Mouse (Mus musculus) large intestine, adult 2 months (tissue): ENCODE data around the gene Disp2. TPM values are rescaled to one million over a fixed set of nuclear protein-coding genes. Genes with fewer than 3 reads are reported as not detected.

Experiments
- DNase-seq: peaks from one replicate; pipeline ENCODE4 v3.0.0-alpha.2; 2012; ENCODE audit warnings: low read depth, low spot score
- WGBS: fragments of 180-500 bp; shearing (Covaris S2); methylation state at CpG from one replicate; pipeline ENCODE4 v1.1.7; 2018; 5-methylcytosine and 5-hydroxymethylcytosine counted together
- polyA plus RNA-seq: library from polyadenylated mRNA; depleted of rRNA; stranded (reverse); fragments of >200 nt; gene quantifications from 2 replicates; pipeline ENCODE4 v1.2.3, GENCODE M21; 2012; rRNA removed

Gene Disp2
- 2.8 and 3.1 TPM in 2 replicates for polyA plus RNA-seq

DNA sequence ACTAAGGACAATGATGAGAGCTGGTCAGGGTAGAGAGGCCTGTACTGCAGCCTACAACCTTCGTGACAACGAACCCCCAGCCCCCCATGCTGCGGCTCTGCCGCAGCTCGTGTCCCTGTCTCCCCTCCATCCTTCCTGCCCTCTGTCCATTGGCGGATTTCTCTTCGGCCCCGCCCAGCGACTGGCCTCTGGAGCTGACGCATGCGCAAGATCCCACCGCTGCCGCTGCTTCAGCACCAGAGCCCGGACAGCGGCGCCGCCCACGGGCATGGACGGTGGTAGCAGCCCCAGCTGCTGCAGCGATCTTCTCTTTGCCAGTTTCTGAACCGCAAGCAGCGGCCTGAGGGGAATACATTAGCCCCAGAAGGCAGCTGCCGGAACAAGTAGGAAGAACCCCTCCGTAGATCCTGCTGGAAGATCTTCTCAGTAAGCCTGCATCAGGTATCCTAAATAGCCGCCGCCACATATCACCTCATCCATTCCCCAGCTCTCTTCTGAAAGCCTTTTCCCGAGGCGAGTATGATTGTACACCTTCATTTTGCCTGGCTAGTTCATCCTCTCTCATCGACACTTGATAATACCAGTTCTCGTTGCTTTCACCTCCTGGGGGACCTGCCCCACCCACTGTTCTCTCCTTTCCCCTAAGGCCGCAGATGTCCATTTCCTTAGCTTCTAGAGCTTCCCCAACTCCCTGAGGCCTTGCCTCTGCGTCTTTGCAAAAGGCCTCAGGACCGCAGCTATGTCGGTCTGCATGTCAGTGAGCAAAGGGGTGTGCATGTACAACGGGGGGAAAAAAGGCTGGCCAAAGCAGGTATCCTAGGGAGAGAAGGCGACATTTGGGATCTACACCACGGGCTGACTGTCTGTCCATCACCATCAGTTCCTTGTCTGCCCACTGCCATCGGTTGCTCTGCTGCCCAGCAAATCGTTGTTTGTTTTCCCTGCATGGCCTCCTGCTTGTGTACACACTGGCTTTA lies at the start of gene Disp2:
TSS of gene Disp2 (plus strand) at position 216 of the 977 bp plus-strand sequence.
- DNase-seq, result no peak
- WGBS, result 12% methylated on average over 39 of the region's 39 CpGs

GRCm38 (mm10) chr2:118729816-118730621 lies 49.5 kb upstream of the Disp2 start:
- 27% methylated on average over 8 of the region's 8 CpGs for WGBS
- no peak for DNase-seq

DNA sequence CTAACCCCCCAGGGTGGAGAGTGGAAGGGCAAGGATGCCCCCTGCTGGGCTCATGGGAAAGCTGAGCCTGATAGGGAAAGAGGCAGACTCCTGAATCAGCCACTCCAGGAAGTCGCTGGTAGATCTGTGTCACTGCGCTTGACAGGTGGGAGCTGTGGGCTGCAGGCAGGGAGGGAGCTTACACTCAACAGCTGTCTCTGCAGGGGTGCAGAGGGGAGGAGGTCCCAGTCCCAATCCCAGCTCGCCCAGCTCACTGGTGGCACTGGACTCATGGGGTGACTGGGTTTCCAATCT lies 49.0 kb upstream of the Disp2 start:
- WGBS, result 7% methylated on average over 3 of the region's 3 CpGs
- DNase-seq, result no peak

GRCm38 (mm10) chr2:118731981-118732380 lies 47.5 kb upstream of the Disp2 start:
- WGBS, result 80% methylated on average over 5 of the region's 5 CpGs
- DNase-seq, result no peak

GRCm38 (mm10) chr2:118733341-118733740 lies 46.2 kb upstream of the Disp2 start:
- 59% methylated on average over 5 of the region's 5 CpGs for WGBS
- no peak for DNase-seq

GRCm38 (mm10) chr2:118740341-118740740 lies 39.2 kb upstream of the Disp2 start:
- DNase-seq, result no peak
- 66% methylated on average over 3 of the region's 3 CpGs for WGBS

DNA sequence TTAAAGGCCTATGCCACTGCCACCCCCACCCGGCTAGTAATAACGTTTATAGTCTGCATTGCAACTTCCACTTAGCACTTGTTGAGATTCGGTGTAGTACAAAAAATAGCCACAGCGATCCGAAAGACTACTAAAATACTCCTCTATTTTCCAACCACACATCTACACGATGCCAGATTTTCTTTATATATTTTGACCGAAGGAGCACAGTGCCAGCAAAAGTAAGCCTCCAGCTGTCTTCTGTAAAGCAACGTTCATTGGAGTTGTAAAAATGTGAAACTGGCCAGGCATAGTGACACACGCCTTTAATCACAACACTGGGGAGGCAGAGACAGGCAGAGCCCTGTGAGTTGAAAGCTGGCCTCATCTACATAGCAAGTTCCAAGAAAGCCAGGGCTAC lies 38.3 kb upstream of the Disp2 start:
- DNase-seq, result no peak
- 35% methylated on average over 9 of the region's 9 CpGs for WGBS

- no peak for DNase-seq
- WGBS, result 24% methylated on average over 8 of the region's 8 CpGs
Measured at GRCm38 (mm10) chr2:118743261-118743943, 36.1 kb upstream of the Disp2 start.

DNA sequence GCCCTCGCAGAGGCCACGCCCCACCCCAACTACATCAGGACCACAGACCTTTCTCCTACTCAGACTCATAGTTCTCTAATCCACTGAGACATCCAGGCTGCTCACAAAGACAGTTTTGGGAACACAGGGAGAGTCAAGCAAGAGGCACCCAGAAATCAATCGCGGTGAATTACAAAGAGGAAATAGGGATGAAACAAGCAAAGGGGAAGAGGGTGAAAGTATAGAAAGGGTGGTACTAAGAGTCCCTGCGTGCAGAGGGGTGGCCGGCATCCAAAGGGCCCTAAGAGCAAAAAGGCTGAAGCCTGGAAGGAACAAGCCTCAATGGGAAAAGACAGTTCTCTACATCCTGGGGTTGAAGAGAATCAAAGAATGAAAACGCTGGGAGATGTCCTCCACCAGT lies 34.9 kb upstream of the Disp2 start:
- no peak for DNase-seq
- WGBS, result 36% methylated on average over 7 of the region's 7 CpGs

- WGBS, result 2% methylated on average over 57 of the region's 57 CpGs
- no peak for DNase-seq
Measured at GRCm38 (mm10) chr2:118745232-118745884, 34.2 kb upstream of the Disp2 start, which contains the start of gene Inafm2. Inafm2 (plus strand) TSS chr2:118745758.

DNA sequence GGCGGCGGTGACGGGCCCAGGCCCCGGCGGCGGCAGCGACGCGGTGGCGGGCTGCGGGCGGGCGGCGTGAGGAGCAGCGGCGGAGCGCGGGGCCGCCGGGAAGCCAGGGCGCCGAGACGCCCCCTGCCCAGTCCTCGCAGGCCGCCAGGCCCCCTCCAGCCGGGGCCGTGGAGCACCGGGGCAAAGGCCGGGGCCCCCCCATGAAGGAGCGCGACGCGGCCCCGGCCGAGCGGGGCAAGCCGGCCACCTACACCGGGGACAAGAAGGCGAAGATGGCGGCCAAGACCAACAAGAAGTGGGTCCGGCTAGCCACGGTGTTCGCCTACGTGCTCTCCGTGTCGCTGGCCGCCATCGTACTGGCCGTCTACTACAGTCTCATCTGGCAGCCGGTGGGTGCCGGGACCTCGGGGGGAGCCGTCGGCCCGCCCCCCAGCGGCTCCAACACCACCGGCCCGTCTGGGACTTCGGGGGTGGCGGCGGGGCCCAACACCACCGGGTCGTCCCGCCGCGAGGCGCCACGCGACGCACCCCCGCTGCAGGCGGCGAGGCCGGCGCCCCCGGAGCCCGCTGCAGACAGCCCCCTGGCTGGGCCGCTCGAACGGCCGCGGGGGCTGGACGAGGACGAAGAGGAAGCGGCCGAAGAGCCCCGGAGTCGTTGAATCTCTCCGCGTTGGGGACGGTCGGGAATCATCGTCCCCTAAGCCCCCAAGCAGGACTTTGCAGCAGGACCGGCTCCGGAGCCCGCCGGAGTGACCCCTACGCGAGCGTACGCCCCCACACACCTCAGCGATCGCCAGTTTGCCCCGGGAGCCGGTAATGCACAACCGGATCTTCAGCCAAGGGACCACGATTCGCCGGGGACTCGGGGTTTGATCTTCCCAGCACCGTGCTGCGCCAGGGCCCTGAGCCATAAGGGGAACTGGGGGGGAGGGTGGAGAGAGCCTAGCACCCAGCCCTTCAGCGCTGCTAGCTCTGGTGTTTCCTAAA lies 33.3 kb upstream of the Disp2 start:
- DNase-seq, result no peak
- 2% methylated on average over 111 of the region's 113 CpGs for WGBS

GRCm38 (mm10) chr2:118747301-118747960 lies 32.1 kb upstream of the Disp2 start:
- 26% methylated on average over 10 of the region's 10 CpGs for WGBS
- no peak for DNase-seq

- DNase-seq, result no peak
- 61% methylated on average over 10 of the region's 10 CpGs for WGBS
Measured at GRCm38 (mm10) chr2:118749341-118749884, 30.1 kb upstream of the Disp2 start.

DNA sequence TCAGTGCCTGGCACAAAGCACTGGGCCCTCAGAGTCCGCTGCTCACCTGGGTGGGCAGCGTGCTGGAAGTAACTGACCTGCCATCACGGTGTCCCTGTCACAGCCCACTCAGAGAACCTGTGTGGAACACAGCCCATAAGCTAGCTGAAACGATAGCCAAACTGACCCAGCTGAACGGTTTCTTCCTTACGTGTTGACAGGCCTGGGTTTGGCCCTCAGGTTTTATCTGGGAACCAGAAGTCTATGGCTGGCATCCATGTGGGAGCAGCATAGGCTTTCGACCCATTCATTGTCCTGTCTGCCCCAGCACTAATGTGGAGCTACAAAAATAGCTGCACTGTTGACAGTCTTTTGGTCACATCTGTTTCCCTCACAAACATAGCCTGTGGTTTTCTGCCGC lies 29.0 kb upstream of the Disp2 start:
- WGBS, result 76% methylated on average over 8 of the region's 8 CpGs
- DNase-seq, result no peak

- no peak for DNase-seq
- 72% methylated on average over 16 of the region's 16 CpGs for WGBS
Measured at GRCm38 (mm10) chr2:118751896-118752791, 27.4 kb upstream of the Disp2 start.

DNA sequence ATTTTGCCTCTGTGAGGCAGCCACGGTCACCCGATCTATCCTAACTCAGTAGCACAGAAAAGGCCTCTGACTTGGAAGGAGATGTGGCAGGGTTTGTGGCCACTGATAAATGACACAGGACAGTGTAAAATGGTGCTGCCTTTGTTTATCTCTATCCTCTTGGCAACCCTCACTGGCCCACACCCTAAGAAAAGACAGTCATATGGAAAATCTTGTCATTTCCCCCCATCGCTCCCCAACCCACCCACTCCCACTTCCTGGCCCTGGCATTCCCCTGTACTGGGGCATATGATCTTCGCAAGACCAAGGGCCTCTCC lies 26.8 kb upstream of the Disp2 start:
- DNase-seq, result no peak
- 81% methylated on average over 4 of the region's 4 CpGs for WGBS

DNA sequence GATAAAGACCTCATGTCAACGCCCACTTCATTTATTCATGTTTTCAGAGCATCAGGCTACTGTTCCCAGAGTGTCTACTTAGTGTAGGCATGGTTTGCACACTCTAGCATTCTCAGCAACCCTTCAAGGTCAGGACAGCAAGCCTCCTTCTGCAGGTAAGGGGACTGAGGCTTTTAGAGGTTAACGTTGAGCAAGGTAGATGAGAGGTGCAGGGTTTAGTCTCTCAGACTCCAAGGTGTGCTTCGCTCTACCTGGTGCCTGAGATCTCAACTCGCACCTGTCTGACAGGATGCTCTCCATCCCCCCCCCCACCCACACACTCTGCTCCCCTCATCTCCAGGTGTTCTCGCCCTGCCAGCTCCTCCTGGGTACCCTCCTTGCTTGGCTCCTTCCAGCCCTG lies 25.4 kb upstream of the Disp2 start:
- 83% methylated on average over 5 of the region's 5 CpGs for WGBS
- no peak for DNase-seq
